Mouse (Mus musculus) adrenal gland, adult (tissue): ENCODE results near the gene Agxt2.

ENCODE experiments used
- DNase-seq, 2 experiments: peaks; one replicate each; pipeline ENCODE4 v3.0.0; 2022 to 2023; ENCODE audit warnings: low spot score in 1 of 2; ENCODE audit not compliant: inconsistent age in 2 of 2

Agxt2 gene

GRCm38 (mm10) chr15:10358039-10358948, at the start of gene Agxt2:
TSS of gene Agxt2 (plus strand) at chr15:10358532.
- DNase-seq = no peak

DNA sequence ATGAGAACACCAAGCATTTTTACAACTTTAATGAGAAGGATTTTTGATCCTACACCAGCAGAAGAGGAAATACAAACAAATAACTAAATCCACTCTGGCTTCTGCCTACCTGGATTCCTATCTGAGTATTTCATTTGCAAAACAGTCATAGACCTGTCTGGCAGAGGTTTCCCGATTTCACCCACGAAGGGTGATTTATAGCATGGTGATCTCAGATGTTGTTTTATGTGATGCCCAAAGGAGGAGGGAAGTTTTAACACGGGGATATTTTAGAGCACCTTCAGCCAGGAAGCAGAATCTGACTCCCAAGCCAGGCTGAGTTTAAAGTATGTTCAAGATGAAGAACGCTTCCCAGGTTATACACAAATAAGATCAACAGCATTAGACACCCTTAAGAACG, 46.5 kb upstream of the Agxt2 start:
- peak in 1 of 2 experiments; percentile 73 for DNase-seq

DNA sequence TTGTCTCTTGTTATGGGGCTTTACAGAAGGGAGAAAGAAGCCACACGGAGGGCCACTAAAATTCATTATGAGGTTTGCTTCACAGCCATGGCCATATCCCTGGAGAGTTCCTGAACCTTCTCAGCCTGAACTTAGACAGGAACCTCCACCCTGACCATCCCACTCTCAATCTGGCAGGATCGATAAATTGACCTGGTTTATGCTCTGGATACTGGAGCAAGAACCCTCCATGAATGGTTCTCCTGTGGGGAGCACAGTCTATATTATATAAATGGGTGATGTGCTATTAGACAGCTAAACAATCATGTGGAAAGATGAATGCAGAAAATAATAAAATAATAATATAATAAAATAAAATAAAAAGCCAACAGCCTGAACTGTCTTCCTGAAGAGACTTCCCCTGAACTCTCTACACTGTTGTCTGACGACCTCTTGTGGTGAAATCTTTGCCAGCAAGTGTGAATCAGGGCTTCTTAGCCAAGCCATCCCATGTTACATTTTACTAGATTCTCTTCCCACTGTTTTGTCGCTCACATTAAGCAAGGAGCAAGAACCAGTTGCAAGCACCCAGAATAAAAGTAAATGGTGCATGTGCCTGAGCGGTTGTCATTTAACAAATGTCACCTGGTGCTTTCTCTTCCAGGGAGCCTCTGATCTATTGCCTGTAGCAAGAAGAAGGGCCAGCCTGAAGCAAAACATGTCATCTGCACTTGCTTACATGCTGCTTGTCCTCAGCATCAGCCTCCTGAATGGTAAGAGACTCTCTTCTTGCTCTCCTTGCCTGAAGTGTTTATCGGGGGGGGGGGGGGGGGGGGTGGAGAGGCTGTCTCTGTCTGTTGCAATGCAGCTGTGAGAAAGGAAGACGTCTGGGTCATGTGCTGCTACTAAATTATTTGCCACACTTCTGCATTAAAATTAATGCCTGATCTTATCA, 44.5 kb upstream of the Agxt2 start:
- DNase-seq = peak; percentile 74 to 91

GRCm38 (mm10) chr15:10325080-10325479, 33.3 kb upstream of the Agxt2 start, which contains the start of gene Gm21973:
TSS of gene Gm21973 (plus strand) at chr15:10325380.
- DNase-seq = no peak

GRCm38 (mm10) chr15:10330626-10331025, 27.7 kb upstream of the Agxt2 start:
- DNase-seq = peak; percentile 90 to 95

DNA sequence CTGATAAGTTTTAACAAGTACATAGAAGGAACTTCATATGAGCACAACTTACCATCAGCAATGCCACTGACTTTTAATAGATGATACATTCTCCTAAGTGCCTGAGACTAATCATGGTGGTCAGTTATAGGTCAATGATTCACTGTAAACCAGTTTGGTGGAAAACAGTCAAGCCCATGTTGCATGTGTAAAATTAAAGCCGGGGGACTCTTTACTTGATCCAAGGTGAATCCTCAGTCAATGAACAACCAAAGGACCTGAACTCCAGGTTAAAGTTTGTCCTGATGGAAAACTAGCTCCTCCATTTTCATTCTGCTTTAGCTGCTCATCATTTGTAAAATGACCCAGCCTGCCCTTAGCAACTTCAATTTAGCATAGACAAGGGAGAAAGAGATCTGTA, 25.8 kb upstream of the Agxt2 start:
- DNase-seq = no peak

- peak in 1 of 2 experiments; percentile 46 for DNase-seq
Observed at GRCm38 (mm10) chr15:10338606-10339005, 19.7 kb upstream of the Agxt2 start.

GRCm38 (mm10) chr15:10347044-10347443, 11.3 kb upstream of the Agxt2 start:
- no peak for DNase-seq

GRCm38 (mm10) chr15:10366331-10366730, 8.0 kb downstream of the Agxt2 start:
- no peak for DNase-seq

- no peak for DNase-seq
Observed at GRCm38 (mm10) chr15:10375404-10375803, 17.1 kb downstream of the Agxt2 start.

- peak in 1 of 2 experiments; percentile 66 for DNase-seq
Observed at GRCm38 (mm10) chr15:10378338-10378959, 20.1 kb downstream of the Agxt2 start.

- peak in 1 of 2 experiments; percentile 73 for DNase-seq
Observed at GRCm38 (mm10) chr15:10379757-10380458, 21.6 kb downstream of the Agxt2 start.

GRCm38 (mm10) chr15:10387263-10387662, 28.9 kb downstream of the Agxt2 start:
- DNase-seq = peak in 1 of 2 experiments; percentile 80

DNA sequence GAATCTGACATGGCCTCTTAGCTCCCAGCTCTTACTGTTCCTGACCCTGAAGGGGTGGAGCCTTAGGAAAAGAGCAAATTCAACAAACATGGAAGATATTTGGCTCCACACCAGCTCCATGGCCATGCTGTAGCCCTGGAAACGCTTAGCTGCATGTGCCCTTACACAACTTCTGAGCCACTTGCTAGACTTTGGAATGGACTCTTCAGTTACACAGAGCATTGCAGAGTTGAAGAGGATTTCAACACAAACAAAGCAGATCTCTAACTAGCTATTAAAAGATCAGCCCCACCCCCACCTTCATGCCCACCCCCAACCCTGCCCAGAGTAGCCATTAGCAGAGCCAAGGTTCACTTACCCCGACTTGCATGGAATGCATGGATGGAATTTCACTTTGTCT, 41.5 kb downstream of the Agxt2 start:
- peak; percentile 23 to 70 for DNase-seq

GRCm38 (mm10) chr15:10400415-10400814, 42.1 kb downstream of the Agxt2 start:
- peak in 1 of 2 experiments; percentile 85 for DNase-seq

- no peak for DNase-seq
Observed at GRCm38 (mm10) chr15:10409842-10410241, 51.5 kb downstream of the Agxt2 start.

GRCm38 (mm10) chr15:10410881-10411280, 52.5 kb downstream of the Agxt2 start:
- no peak for DNase-seq

DNA sequence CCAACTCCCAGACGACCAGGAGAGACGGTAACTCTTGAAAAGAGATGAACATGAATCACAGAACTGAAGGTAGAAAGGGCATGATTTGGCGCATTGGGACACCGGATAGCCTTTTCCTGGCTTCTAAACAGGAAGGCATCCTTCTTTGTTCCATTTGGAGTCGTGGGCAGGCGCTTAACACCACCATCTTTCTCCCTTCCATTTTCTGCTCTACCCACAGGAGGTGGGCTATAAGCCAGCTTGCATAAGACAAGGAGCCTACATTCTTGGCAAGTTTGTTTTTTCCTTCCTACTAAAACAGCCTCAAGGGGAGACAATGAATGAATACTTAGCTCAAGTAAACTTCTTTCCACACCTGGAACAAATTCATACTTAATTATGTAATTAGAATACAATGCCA, 55.3 kb downstream of the Agxt2 start:
- no peak for DNase-seq

GRCm38 (mm10) chr15:10421138-10421784, 62.9 kb downstream of the Agxt2 start:
- DNase-seq = no peak

GRCm38 (mm10) chr15:10421785-10422144, 63.4 kb downstream of the Agxt2 start:
- no peak for DNase-seq
